Mouse (Mus musculus) layer of hippocampus, adult 2 months (tissue): ENCODE data around the gene Gm3625. TPM values are rescaled to one million over a fixed set of nuclear protein-coding genes. Genes with fewer than 3 reads are reported as not detected.
A peak's percentile ranks its signal among the peaks of the same experiment; 100 is the strongest.

Experiments
- DNase-seq, 2 experiments: peaks; one replicate each; pipeline ENCODE4 v3.0.0; 2022; ENCODE audit warnings: low spot score in 2 of 2
- H3K27ac ChIP-seq: fragments of 200-600 bp; 2 replicates; pipeline ENCODE4 v1.8.1; 2022
- H3K4me3 ChIP-seq: fragments of 200-600 bp; 2 replicates; pipeline ENCODE4 v1.8.1; 2022; ENCODE audit warnings: mild to moderate bottlenecking
- CTCF ChIP-seq: fragments of 200-600 bp; conservative IDR thresholded peaks from 2 replicates; pipeline ENCODE4 v1.8.1; 2022; ENCODE audit warnings: antibody characterized with exemption, mild to moderate bottlenecking, moderate library complexity
- long read RNA-seq, 2 experiments: library from polyadenylated mRNA; stranded (forward); transcript quantifications; one replicate each; pipeline ENCODE4 v2.0.0; 2021; ENCODE audit warnings: borderline mapping rate in 2 of 2
- total RNA-seq, 2 experiments: library from RNA; stranded (reverse); gene quantifications; 2 replicates each; pipeline ENCODE4 v1.2.3; 2021

Gene Gm3625
- total RNA-seq = not detected
- long read RNA-seq, experiment 1 = 0 reads
- long read RNA-seq, experiment 2, partial matches to known transcripts = 0 of 3 reads
- long read RNA-seq, experiment 2, other reads (novel, unspliced or antisense) = 0 of 3 reads

DNA sequence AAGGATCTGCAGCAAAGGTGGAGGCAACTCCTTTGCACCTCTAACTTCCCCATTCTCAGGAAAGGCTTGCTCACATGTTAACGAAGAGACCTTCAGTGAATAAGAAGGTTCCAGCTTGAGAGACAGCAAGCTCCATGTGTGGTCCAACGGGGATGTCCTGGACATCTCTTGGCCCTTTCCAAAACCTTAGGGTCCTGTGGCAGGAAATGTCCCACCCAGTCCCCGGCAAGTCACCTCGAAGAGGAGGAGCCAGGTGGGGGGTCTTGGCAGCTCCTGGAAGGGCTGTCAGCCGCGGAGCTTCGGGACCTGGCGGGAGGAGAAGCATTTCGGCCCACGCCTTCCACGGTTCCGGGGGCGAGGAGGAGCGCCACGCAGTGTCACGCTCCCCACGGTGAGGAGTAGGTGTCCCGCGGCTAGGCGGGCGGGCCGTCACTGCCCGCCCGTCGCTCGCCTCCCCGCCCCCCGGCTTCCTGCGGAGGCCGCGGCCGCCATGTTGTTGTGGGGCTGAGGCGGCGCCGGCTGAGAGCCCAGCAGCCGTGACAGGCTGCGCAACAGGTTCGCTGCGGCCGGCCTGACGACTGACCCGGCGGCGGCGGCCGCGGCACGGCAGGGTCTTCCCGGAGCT is at the start of gene Gm3625, which contains the start of gene Itsn2:
Gm3625 (minus strand) TSS at position 387 of the 625 bp plus-strand sequence.
Itsn2 (plus strand) TSS at position 98 of the 625 bp plus-strand sequence.
- Histone ChIP-seq H3K27ac (peak within 1 kb of the TSS; percentile 99), H3K4me3 (peak within 1 kb of the TSS; percentile 58)
- peak; percentile 62 to 65 for DNase-seq
- no peak for TF ChIP-seq CTCF

DNA sequence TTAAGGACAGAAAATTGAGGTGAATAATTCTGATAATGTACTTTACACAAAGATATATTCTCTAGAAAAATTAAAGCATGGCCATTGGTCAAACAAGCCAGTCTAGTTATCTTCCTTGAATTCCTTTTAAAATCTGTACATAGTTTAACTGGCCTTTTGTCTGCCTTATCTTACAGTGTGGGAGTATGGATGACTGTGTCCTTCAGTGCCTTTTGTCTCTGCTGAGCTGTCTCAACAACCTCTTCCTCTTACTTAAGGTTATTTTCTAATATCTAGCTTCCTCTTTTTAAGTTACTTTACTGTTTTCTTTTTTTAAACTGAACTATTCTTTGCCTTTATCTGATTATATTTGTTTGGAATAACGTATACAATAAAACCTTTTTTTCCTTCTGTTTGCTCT is 48.0 kb upstream of the Gm3625 start:
- no peak for DNase-seq
- Histone ChIP-seq H3K4me3 (no peak overlapping the region), H3K27ac (no peak overlapping the region)
- no peak for TF ChIP-seq CTCF

DNA sequence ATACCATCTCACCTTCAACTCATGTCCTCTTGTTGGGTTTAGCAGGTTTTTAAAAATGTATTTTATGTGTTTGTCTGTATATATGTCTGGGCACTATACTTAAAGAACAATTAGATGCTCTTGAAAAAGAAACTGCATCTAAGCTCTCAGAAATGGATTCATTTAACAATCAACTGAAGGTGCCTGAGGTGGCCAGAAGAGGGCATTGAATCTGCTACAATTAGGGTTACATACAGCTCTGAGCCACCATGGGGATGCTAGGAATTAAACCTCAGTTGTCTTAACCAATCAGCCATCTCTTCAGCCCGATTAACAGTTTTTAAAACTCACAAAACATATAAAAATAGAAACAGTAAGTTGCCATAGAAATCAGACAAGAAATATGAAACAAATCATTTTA is 45.7 kb upstream of the Gm3625 start:
- H3K27ac ChIP-seq = no peak overlapping the region
- DNase-seq = no peak
- no peak overlapping the region for H3K4me3 ChIP-seq
- TF ChIP-seq CTCF = peak; percentile 58

DNA sequence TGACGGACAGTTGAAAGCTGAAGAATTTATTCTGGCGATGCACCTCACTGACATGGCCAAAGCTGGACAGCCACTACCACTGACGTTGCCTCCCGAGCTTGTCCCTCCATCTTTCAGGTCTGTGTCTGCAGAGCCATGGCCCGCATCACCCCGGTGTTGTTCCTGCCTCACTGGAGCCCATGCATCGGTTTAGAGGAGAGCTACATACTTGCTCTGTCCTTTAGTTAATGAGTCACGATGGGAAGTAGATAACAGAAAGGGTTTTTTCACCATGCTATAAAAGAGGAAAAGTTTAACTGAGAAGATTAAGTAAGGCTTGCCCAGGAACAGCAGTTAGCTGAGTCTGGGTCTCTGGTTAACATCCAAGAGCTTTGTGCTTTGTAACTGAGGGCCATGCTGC is 40.2 kb upstream of the Gm3625 start:
- no peak overlapping the region for H3K4me3 ChIP-seq
- H3K27ac ChIP-seq = no peak overlapping the region
- TF ChIP-seq CTCF = no peak
- DNase-seq = no peak

DNA sequence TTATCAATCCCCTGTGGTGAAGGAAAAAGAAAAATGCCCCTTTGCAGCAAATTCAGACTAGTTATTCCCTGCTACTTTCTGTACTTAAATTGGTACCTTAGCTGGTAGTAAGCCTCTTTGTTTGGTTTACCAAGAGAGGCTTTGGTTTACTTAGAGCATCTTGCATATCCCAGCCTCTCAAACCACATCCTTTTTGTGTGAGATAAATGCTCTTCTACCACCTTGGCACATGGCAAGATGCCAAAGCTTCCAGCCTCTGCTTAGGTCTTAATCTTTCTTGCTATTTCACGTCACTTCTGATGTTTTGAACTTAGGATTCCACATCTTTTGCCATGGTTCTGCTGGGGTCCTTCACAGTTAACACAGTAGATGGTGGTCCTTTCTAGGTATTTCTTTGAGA is 31.5 kb upstream of the Gm3625 start:
- Histone ChIP-seq H3K27ac (no peak overlapping the region), H3K4me3 (no peak overlapping the region)
- no peak for TF ChIP-seq CTCF
- DNase-seq = no peak

DNA sequence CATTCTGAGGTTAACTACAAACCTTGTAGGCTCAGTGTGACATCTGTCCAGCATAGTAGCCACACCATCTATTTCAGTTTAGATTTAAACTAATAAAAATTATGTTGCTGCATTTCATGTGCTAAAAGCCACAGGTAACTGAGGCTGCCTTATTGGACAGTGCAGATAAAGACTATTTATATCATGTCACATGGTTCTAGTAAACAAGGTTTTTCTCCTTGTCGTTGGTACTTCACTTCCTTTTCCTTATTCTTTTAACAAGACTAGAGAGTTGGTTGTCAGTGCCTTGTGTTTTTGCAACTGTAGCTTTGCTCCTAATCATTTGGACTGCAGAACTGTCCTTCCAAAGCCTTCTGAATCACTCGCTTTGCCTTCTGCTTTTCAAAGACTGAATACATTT is 22.0 kb upstream of the Gm3625 start:
- no peak overlapping the region for H3K4me3 ChIP-seq
- H3K27ac ChIP-seq = peak overlapping the region; percentile 29; the same call in 1 of the 2 replicates
- TF ChIP-seq CTCF = no peak

DNA sequence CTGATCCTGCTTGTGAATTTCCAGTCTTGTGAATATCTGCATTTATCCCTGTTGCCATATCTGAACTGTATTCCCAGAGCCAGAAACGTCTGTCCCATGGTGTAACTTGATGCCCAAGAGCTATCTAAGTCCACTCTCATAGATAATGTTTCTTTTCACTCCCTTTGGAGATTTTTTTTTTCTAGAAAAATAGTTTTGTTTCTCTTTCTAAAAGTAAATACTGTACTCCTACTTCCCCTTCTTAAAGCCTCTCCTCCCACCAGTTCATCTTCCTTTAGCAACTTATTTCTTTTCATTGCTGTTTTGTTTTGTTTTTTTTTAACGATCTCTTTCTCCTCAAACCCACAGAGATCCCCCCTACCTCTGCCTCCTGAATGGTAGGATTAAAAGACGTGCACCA is 13.9 kb upstream of the Gm3625 start:
- Histone ChIP-seq H3K27ac (peak overlapping the region; percentile 39; the same call in 1 of the 2 replicates), H3K4me3 (no peak overlapping the region)
- TF ChIP-seq CTCF = no peak
- no peak for DNase-seq

More for the DNA sequence above, 22.0 kb upstream of the Gm3625 start:
- DNase-seq = no peak

DNA sequence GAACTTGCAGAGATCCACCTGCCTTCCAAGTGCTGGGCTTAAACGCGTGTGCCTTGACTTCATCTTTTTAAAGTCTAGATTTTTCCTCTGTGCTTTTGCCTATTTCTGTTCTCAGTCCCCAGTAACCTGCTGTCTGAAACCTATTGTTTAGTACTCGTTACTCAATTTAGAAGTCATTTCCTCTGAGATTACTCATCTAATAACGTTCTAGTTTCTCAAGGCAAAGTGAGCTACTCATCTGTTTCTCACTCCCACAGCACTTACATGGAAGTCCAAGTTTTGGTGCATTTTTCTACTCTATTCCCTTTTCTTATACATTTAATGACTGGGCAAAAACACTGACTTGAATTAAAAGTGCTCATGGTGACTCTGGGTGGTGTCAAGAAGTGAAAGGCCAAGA is 7.0 kb upstream of the Gm3625 start:
- TF ChIP-seq CTCF = no peak
- no peak for DNase-seq
- Histone ChIP-seq H3K4me3 (no peak overlapping the region), H3K27ac (0 out of 2 replicates have a peak overlapping the region, but pooled peaks have one; percentile 18)

DNA sequence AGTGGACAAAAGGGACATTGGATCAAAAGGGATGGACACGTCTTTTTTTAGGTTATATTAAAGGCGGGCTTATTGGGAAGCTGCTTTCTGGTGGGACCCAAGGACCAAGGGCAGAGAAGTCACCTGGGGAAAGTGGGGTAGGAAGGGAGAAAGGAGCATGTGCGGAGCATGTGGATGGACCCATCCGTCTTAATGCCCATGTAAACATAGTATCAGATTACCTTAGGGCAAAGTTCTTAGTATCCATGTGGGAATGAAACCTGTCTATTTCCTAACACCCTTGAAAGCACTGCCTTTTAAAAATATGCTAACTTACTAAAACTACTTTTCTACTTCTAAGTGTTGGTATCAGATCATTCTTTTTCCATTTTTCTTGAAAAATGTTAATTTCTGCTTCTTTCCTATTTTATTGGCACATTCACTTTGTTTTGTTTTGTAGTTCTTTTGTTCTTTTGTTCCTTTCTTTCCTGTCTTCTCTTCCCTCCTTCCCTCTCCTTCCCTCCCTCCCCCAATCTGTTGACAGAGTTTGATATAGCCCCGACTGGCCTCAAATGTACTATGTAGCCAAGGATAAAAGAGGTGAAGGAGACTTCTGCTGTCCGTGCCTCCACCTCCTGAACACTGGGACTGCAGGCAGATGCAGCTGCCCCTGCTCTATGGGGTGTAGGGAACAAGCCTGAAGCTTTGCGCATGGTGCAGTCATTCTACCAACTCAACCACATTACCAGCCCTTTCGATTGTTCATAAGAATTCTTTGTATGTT is 6.1 kb upstream of the Gm3625 start:
- DNase-seq = no peak

DNA sequence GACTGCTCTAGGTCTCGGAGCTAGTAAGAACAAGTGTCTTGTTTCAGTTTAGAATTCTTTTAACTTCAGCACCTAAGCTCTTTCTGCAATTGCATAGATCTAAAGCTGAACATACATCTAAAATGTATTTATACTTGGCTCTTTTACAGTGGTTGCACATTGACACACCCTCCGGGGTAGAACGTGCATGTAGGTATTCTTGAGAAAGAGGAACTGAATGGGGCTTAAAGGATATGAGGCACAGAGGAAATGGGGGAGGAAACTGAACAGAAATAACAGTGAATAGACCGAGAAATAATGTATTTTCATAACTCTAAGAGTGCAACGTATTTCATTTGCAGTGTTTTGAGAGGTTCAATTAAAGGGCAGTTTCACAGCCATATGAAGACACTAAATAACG is 2.3 kb upstream of the Gm3625 start:
- H3K27ac ChIP-seq = peak overlapping the region; percentile 39; the same call in 1 of the 2 replicates
- peak overlapping the region; percentile 26; the same call in 1 of the 2 replicates for H3K4me3 ChIP-seq
- no peak for TF ChIP-seq CTCF
- DNase-seq = no peak

More for the DNA sequence above, 6.1 kb upstream of the Gm3625 start:
- Histone ChIP-seq H3K4me3 (no peak overlapping the region), H3K27ac (no peak overlapping the region)
- TF ChIP-seq CTCF = no peak

DNA sequence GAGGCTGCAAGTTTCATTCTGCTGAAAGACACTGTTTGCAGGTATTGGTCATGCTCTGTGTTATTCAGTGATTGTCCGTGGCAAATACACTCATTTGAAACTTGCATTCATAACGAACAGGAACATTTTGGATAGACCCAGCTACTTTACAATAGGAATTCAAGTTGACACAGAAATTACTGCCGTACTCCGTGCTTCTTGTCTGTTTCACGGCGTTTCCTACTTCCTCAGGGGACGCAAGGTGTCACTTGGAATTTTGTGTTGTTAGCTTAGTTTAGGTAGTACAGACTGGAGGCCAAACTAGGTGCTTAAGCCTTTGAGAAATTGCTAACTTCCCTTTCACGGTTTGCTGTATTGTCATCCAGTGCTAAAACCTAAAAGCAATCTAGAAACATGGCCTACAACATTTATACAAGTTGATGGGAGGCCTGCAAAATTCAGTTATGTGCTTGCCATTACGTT is 1.2 kb upstream of the Gm3625 start:
- no peak for TF ChIP-seq CTCF
- peak overlapping the region; percentile 58 for H3K4me3 ChIP-seq
- no peak for DNase-seq
- H3K27ac ChIP-seq = peak overlapping the region; percentile 99

DNA sequence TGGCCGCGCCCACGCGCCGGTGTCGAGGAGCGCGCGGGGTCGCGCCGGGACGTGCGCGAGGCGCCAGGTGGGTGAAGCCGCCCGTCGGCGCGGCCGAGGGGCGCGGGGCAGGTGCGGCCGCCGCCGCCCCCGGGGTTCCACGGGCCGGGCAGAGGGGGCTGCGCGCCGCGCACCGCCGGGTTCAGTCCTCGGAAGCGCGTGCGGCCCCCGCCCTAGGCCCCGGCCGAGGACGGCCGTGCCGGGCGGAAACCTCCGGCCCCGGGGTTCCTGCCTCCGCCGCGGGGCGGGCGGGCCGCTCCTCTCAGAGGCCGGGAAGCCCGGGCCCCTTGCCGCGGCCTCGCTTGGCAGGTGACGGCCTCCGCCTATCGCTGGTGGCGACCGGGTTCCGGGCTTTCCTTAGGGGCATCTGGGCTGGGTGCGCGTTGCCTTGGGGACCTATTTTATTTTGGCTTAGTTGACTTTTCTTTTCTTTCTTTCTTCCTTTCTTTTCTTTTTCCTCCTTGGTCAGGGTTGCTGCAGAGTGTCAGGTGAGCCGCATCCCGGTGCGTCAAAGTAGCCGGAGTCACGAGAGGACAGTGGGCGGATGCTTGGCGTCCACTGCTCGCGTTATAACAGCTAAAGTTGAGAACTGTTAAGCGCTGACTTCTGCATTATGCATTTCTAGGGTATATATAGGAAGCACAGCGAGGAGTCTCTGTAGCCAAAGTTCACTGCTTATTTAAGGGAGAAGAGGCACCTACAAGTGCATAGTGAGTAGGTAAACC is 621 bp upstream of the Gm3625 start:
- DNase-seq = peak in 1 of 2 experiments; percentile 28
- peak overlapping the region; percentile 99 for H3K27ac ChIP-seq
- peak overlapping the region; percentile 58 for H3K4me3 ChIP-seq
- TF ChIP-seq CTCF = no peak

DNA sequence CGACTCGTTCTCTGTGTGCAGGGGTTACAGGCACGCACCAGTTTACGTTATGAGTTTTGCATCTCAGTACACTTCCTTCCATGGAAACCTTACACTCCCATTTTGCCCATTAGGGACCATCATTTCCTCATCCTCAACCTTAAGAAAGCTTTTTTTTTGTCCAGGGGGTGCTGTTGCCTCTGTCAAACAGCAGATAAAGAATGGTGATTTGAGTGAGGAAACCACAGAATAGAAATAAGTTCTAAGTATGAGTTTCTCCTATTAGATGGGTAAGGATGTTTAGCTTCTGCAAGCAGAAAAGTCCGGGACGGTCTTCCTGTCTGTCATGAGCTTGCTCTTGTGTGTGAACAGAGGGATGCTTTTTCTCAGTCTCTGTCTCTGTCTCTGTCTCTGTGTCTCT is 702 bp downstream of the Gm3625 start:
- no peak for DNase-seq
- TF ChIP-seq CTCF = peak; percentile 48
- Histone ChIP-seq H3K27ac (0 out of 2 replicates have a peak overlapping the region, but pooled peaks have one; percentile 99), H3K4me3 (no peak overlapping the region; the same call in 1 of the 2 replicates)
